Mouse (Mus musculus) lung, embryonic 15.5 days (tissue): Measurements from ENCODE around the gene Coq9. TPM values are rescaled to one million over a fixed set of nuclear protein-coding genes. Genes with fewer than 3 reads are reported as not detected.

Source experiments
- ATAC-seq: fragments of 200-750 bp; cut with Nextera tagmentation; 2 replicates; pipeline ENCODE4 v1.8.0; 2017; ENCODE audit warnings: moderate number of reproducible peaks, borderline replicate concordance; ENCODE audit not compliant: low FRiP score, low TSS enrichment; ENCODE audit errors: extremely low read depth
- H3K27ac ChIP-seq: fragments of 300-500 bp; sonication (generic); 2 replicates; pipeline ENCODE4 v1.5.1; 2015; ENCODE audit warnings: moderate library complexity, mild to moderate bottlenecking, inconsistent platforms
- H3K27me3 ChIP-seq: fragments of 300-500 bp; sonication (generic); 2 replicates; pipeline ENCODE4 v1.6.1; 2015; ENCODE audit warnings: inconsistent platforms
- H3K36me3 ChIP-seq: fragments of 300-500 bp; sonication (generic); 2 replicates; pipeline ENCODE4 v1.6.1; 2015; ENCODE audit warnings: inconsistent platforms
- H3K4me1 ChIP-seq: fragments of 300-500 bp; sonication (generic); 2 replicates; pipeline ENCODE4 v1.6.1; 2015; ENCODE audit warnings: inconsistent platforms
- H3K4me2 ChIP-seq: fragments of 300-500 bp; sonication (generic); 2 replicates; pipeline ENCODE4 v1.6.1; 2015; ENCODE audit warnings: inconsistent platforms, mild to moderate bottlenecking, moderate library complexity
- H3K4me3 ChIP-seq: fragments of 300-500 bp; sonication (generic); 2 replicates; pipeline ENCODE4 v1.5.1; 2015; ENCODE audit warnings: mild to moderate bottlenecking, inconsistent platforms
- H3K9ac ChIP-seq: fragments of 300-500 bp; sonication (generic); 2 replicates; pipeline ENCODE4 v1.6.1; 2015; ENCODE audit warnings: inconsistent platforms
- H3K9me3 ChIP-seq: fragments of 300-500 bp; sonication (generic); 2 replicates; pipeline ENCODE4 v1.6.1; 2016; ENCODE audit warnings: inconsistent platforms
- WGBS: fragments of 180-500 bp; shearing (Covaris S2); methylation state at CpG from one replicate; pipeline ENCODE4 v1.1.7; 2015; 5-methylcytosine and 5-hydroxymethylcytosine counted together
- polyA plus RNA-seq: library from polyadenylated mRNA; unstranded; fragments of >200 nt; fragmentation: Nextera tagmentation; extraction: Ambion mirVana; gene quantifications from 2 replicates; pipeline ENCODE4 v1.2.1, GENCODE M21; 2015

The Coq9 gene
- polyA plus RNA-seq, 1 experiment from 2014 or later = 68.0 TPM

DNA sequence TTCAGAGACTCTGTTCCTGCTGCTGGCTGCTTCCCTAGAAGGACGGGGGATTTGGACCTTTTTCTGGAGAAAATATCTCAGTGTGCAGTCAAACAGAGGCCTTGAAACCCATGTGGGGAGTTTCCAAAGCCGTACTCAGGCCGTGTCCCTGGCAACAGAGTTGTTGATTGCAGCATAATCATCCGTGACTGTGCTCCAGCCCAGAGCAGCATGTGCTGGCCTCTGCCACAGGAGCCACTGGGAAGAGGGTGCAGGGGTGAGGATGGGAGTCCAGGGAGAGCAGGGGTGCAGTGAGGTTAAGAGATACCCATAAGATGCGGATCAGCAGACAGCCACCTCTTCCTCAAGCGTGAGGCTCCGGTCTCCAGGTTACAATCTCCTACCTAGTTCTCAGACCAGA, 30.6 kb upstream of the Coq9 start:
- Histone ChIP-seq H3K4me1 (no peaks in the 10 kb centered on the region), H3K27me3 (no peaks in the 10 kb centered on the region), H3K27ac (no peak overlapping the region), H3K9me3 (no peaks in the 10 kb centered on the region), H3K4me3 (no peak overlapping the region), H3K4me2 (no peak overlapping the region), H3K36me3 (no peaks in the 10 kb centered on the region), H3K9ac (no peak overlapping the region)
- 54% methylated on average over 7 of the region's 7 CpGs for WGBS
- no peak for ATAC-seq

DNA sequence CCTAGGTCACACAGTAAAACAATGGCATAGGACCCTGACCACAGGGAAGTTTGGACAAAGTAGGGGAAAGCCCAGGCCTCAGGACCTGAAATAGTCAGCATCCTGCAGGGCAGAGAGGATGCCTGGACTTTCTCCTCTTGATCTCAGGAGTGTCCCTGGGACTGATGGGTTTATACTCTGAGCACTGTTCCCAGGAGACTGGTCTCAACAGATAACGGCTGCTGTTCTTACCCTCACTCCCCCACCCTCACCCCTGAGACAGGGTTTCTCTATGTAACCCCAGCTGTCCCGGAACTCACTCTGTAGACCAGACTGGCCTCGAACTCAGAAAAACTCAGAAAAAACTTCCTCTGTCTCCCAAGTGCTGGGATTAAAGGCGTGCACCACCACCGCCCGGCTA, 29.7 kb upstream of the Coq9 start:
- Histone ChIP-seq H3K27me3 (no peaks in the 10 kb centered on the region), H3K4me3 (no peak overlapping the region), H3K4me1 (no peaks in the 10 kb centered on the region), H3K36me3 (no peaks in the 10 kb centered on the region), H3K27ac (no peak overlapping the region), H3K9ac (no peak overlapping the region), H3K4me2 (no peak overlapping the region), H3K9me3 (no peaks in the 10 kb centered on the region)
- ATAC-seq = no peak
- 70% methylated on average over 6 of the region's 6 CpGs for WGBS

DNA sequence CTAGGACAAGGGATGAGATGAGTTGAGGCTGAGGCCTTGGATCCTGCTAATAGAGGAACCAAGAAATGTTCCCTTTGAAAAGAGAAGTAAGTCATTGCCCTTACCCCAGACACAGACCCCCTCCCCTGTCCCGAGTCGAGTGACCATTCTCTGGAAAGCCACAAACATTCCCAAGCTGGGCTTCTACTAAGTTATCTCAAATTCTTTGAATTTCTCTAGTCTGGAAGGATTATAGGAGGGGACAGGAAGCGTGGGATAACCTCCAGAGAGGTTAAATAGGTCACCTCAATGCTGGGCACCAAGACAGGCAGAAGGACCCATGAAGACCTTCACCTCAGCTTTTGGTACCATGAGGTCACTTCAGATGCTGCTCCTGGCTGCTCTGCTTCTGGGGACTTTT, 28.0 kb upstream of the Coq9 start, which contains the start of gene Ccl17:
Gene Ccl17, plus strand, starts transcription at position 301 of the 400 bp plus-strand sequence.
- 26% methylated on average over 3 of the region's 3 CpGs for WGBS
- Histone ChIP-seq H3K9ac (no peak within 1 kb of the TSS), H3K4me2 (no peak within 1 kb of the TSS), H3K36me3 (no peaks in the 10 kb centered on the region), H3K4me1 (no peaks in the 10 kb centered on the region), H3K4me3 (no peak within 1 kb of the TSS), H3K27me3 (no peaks in the 10 kb centered on the region), H3K9me3 (no peaks in the 10 kb centered on the region), H3K27ac (no peak within 1 kb of the TSS)
- no peak for ATAC-seq

DNA sequence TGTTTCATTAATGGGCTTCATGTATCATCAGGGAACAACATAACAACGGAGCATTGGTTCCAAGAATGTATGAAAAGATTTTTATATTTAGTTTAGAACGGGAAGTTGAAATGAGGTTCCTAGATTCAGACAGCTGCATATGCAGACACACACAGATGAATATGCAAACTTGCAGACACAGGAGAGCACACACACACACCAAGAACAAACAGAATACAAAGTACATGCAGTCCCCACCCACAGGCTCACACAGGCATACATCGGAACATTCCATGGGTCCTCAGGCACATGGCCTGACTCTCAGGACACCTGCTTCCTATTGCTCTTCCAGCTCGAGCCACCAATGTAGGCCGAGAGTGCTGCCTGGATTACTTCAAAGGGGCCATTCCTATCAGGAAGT, 27.3 kb upstream of the Coq9 start:
- no peaks in the 10 kb centered on the region for H3K4me1 ChIP-seq
- H3K27ac ChIP-seq = no peak overlapping the region
- H3K9ac ChIP-seq = no peak overlapping the region
- H3K9me3 ChIP-seq = no peaks in the 10 kb centered on the region
- H3K36me3 ChIP-seq = no peaks in the 10 kb centered on the region
- no peak overlapping the region for H3K4me2 ChIP-seq
- no peak overlapping the region for H3K4me3 ChIP-seq
- H3K27me3 ChIP-seq = no peaks in the 10 kb centered on the region
- WGBS = 63% methylated on average over 5 of the region's 5 CpGs
- ATAC-seq = no peak

- ATAC-seq = no peak
- no peak overlapping the region for H3K9ac ChIP-seq
- no peak overlapping the region for H3K27ac ChIP-seq
- no peaks in the 10 kb centered on the region for H3K9me3 ChIP-seq
- 55% methylated on average over 6 of the region's 6 CpGs for WGBS
- no peak overlapping the region for H3K4me2 ChIP-seq
- H3K4me3 ChIP-seq = no peak overlapping the region
- no peaks in the 10 kb centered on the region for H3K27me3 ChIP-seq
- no peaks in the 10 kb centered on the region for H3K4me1 ChIP-seq
- H3K36me3 ChIP-seq = no peaks in the 10 kb centered on the region
Measured at GRCm38 (mm10) chr8:94811654-94812053, 26.5 kb upstream of the Coq9 start.

DNA sequence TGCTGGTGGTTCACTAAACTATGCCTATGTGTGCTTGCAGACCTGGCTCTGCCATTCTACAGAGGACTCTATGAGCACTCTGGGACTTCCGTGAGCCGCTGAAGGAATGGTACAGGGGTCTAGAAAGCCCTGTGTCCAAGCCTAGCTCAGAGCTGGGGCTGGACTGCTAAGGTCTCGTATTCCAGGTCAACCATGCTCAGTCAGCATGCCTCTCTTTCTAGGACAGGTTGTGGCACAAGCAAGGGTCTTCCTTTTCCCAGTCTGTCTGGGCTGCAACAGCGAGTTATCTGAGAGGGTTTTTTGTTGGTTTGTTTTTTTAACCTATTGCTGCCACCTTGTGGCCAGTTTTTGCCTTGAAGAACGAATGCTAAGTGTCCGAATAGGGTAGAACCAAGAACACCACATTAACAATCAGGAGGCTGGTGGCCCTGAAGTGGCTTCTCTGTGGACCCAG, 25.4 kb upstream of the Coq9 start:
- H3K27me3 ChIP-seq = no peaks in the 10 kb centered on the region
- H3K4me3 ChIP-seq = no peak overlapping the region
- H3K27ac ChIP-seq = no peak overlapping the region
- no peaks in the 10 kb centered on the region for H3K36me3 ChIP-seq
- H3K4me2 ChIP-seq = no peak overlapping the region
- peak; percentile 61; the same call in 1 of the 2 replicates for ATAC-seq
- 32% methylated on average over 6 of the region's 6 CpGs for WGBS
- H3K9me3 ChIP-seq = no peaks in the 10 kb centered on the region
- H3K9ac ChIP-seq = no peak overlapping the region
- no peaks in the 10 kb centered on the region for H3K4me1 ChIP-seq

DNA sequence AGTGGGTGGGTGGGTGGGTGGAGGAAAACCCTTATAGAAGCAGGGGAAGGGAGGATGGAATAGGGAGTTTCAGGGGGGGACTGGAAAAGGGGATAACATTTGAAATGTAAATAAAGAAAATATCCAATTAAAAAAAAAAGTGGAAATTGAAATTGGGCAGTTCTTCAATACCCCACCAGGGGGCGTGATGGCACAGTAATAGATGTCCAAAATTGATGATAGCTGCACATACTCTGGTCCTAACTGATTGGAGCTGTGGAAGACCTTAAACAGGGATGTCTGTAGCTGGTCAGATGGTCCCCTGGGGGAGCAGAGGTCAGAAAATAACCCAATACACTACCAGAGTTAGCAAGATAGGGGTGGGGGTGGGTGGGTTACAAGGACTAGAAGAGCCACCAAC, 23.6 kb upstream of the Coq9 start:
- no peaks in the 10 kb centered on the region for H3K9me3 ChIP-seq
- ATAC-seq = no peak
- no peak overlapping the region for H3K4me2 ChIP-seq
- no peak overlapping the region for H3K4me3 ChIP-seq
- WGBS = 0% methylated on average over 1 of the region's 1 CpGs
- H3K36me3 ChIP-seq = no peaks in the 10 kb centered on the region
- H3K27me3 ChIP-seq = no peaks in the 10 kb centered on the region
- no peak overlapping the region for H3K27ac ChIP-seq
- no peak overlapping the region for H3K9ac ChIP-seq
- no peaks in the 10 kb centered on the region for H3K4me1 ChIP-seq

GRCm38 (mm10) chr8:94817933-94818332, 20.2 kb upstream of the Coq9 start:
- Histone ChIP-seq H3K4me3 (no peak overlapping the region), H3K9me3 (no peaks in the 10 kb centered on the region), H3K27me3 (no peaks in the 10 kb centered on the region), H3K9ac (no peak overlapping the region), H3K27ac (no peak overlapping the region), H3K36me3 (peaks cover 17% of the 10 kb centered on the region), H3K4me2 (no peak overlapping the region), H3K4me1 (no peaks in the 10 kb centered on the region)
- WGBS = 70% methylated on average over 11 of the region's 11 CpGs
- no peak for ATAC-seq

- no peaks in the 10 kb centered on the region for H3K4me1 ChIP-seq
- no peaks in the 10 kb centered on the region for H3K9me3 ChIP-seq
- ATAC-seq = no peak
- no peak overlapping the region for H3K4me2 ChIP-seq
- H3K4me3 ChIP-seq = no peak overlapping the region
- H3K27me3 ChIP-seq = no peaks in the 10 kb centered on the region
- H3K9ac ChIP-seq = no peak overlapping the region
- H3K36me3 ChIP-seq = peaks cover 32% of the 10 kb centered on the region
- H3K27ac ChIP-seq = no peak overlapping the region
- WGBS = 60% methylated on average over 6 of the region's 6 CpGs
Measured at GRCm38 (mm10) chr8:94819671-94820179, 18.4 kb upstream of the Coq9 start.

GRCm38 (mm10) chr8:94820553-94820952, 17.6 kb upstream of the Coq9 start:
- H3K4me2 ChIP-seq = no peak overlapping the region
- no peak for ATAC-seq
- H3K27me3 ChIP-seq = no peaks in the 10 kb centered on the region
- H3K4me3 ChIP-seq = no peak overlapping the region
- H3K9me3 ChIP-seq = no peaks in the 10 kb centered on the region
- H3K36me3 ChIP-seq = peaks cover 37% of the 10 kb centered on the region
- 86% methylated on average over 7 of the region's 7 CpGs for WGBS
- H3K27ac ChIP-seq = no peak overlapping the region
- no peaks in the 10 kb centered on the region for H3K4me1 ChIP-seq
- H3K9ac ChIP-seq = no peak overlapping the region

DNA sequence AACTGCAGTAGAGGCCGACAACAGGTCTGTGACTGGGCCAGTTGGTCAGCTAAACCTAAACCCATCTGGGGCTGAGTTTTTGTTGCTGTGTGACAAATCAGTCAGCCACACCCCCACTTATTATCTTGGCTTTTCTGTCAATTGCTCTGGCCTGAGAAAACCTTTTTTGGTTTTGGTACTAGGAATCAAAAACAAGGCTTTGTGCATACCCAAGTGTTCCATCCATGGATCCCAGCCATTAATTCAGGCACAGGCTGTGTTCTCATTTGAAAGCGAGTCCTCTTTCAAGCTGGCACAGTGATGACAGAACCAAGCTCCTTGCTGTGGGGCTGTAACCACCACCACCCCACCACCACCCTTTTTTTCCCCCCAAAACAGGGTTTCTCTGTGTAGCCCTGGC, 16.7 kb upstream of the Coq9 start:
- Histone ChIP-seq H3K36me3 (peaks cover 44% of the 10 kb centered on the region), H3K4me1 (no peaks in the 10 kb centered on the region)
- 94% methylated on average over 2 of the region's 2 CpGs for WGBS

GRCm38 (mm10) chr8:94822637-94823560, 15.2 kb upstream of the Coq9 start:
- ATAC-seq = peak; percentile 50
- 79% methylated on average over 23 of the region's 23 CpGs for WGBS

More for the DNA sequence above, 16.7 kb upstream of the Coq9 start:
- no peak overlapping the region for H3K4me2 ChIP-seq
- H3K9me3 ChIP-seq = no peaks in the 10 kb centered on the region
- no peak overlapping the region for H3K9ac ChIP-seq
- no peak for ATAC-seq
- H3K27me3 ChIP-seq = no peaks in the 10 kb centered on the region
- no peak overlapping the region for H3K4me3 ChIP-seq
- no peak overlapping the region for H3K27ac ChIP-seq

More at GRCm38 (mm10) chr8:94822637-94823560, 15.2 kb upstream of the Coq9 start:
- Histone ChIP-seq H3K4me3 (no peak overlapping the region), H3K4me2 (no peak overlapping the region), H3K9ac (no peak overlapping the region), H3K27ac (no peak overlapping the region), H3K4me1 (no peaks in the 10 kb centered on the region), H3K9me3 (no peaks in the 10 kb centered on the region), H3K27me3 (no peaks in the 10 kb centered on the region), H3K36me3 (peaks cover 53% of the 10 kb centered on the region)
